Mouse (Mus musculus) lung, adult 2 months (tissue): ENCODE measurements around the gene Akr1a1. TPM values are rescaled to one million over a fixed set of nuclear protein-coding genes. Genes with fewer than 3 reads are reported as not detected.
"Not testable (repeated sequence)": the region's sequence is repeated elsewhere in the genome, so short reads cannot be mapped to it uniquely, and the experiment has no call there.

Experiments
- DNase-seq: peaks from one replicate; pipeline ENCODE4 v3.0.0; 2022
- H3K4me1 ChIP-seq: fragments of 200-500 bp; 2 replicates; pipeline ENCODE4 v1.6.1; 2011; ENCODE audit warnings: low read length; ENCODE audit not compliant: control insufficient read depth, insufficient read depth
- H3K4me3 ChIP-seq: fragments of 200-500 bp; replicated peaks from 2 replicates; pipeline ENCODE3; 2011; ENCODE audit warnings: low read depth, mild to moderate bottlenecking, control low read depth, low read length; ENCODE audit errors: extremely low read depth
- CTCF ChIP-seq: fragments of 200-500 bp; IDR thresholded peaks from 2 replicates; pipeline ENCODE4 v1.5.1; 2011; ENCODE audit warnings: mild to moderate bottlenecking, low read length, control low read depth; ENCODE audit not compliant: insufficient read depth
- POLR2A ChIP-seq: fragments of 200-500 bp; IDR thresholded peaks from 2 replicates; pipeline ENCODE4 v1.6.1; 2011; ENCODE audit warnings: low read depth, mild to moderate bottlenecking, control low read depth, low read length, borderline replicate concordance; ENCODE audit errors: extremely low read depth
- WGBS: fragments of 180-500 bp; shearing (Covaris S2); methylation state at CpG from one replicate; pipeline ENCODE4 v1.1.7; 2018; 5-methylcytosine and 5-hydroxymethylcytosine counted together
- polyA plus RNA-seq: library from polyadenylated mRNA; depleted of rRNA; stranded (reverse); fragments of >200 nt; gene quantifications from 2 replicates; pipeline ENCODE4 v1.2.3, GENCODE M21; 2012

Gene Akr1a1
- polyA plus RNA-seq, 1 experiment: 669 TPM

- WGBS: 81% methylated on average over 4 of the region's 4 CpGs
- no peak for DNase-seq
- TF ChIP-seq POLR2A (no peak), CTCF (no peak)
- Histone ChIP-seq H3K4me3 (no peak overlapping the region), H3K4me1 (peaks cover 9% of the 10 kb centered on the region)
These were observed 32.5 kb upstream of the Akr1a1 start for GRCm38 (mm10) chr4:116683957-116684356.

DNA sequence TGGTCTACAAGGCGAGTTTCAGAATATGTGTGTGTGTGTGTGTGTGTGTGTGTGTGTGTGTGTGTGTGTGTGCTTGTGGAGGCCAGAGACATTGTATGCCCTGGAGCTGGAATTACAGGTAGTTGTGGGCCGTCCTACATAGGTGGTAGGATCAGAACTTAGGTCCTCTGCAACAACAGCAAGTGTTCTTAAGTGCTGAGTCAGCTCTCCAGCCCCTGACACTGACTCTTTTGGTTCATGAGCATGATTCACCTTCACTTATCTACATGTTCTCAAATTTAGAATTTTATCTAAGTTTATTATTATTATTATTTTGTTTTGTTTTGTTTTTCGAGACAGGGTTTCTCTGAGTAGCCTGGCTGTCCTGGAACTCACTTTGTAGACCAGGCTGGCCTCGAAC is 29.0 kb upstream of the Akr1a1 start:
- not testable (repeated sequence) for DNase-seq, H3K4me3 ChIP-seq, H3K4me1 ChIP-seq
- WGBS: 94% methylated on average over 4 of the region's 4 CpGs

DNA sequence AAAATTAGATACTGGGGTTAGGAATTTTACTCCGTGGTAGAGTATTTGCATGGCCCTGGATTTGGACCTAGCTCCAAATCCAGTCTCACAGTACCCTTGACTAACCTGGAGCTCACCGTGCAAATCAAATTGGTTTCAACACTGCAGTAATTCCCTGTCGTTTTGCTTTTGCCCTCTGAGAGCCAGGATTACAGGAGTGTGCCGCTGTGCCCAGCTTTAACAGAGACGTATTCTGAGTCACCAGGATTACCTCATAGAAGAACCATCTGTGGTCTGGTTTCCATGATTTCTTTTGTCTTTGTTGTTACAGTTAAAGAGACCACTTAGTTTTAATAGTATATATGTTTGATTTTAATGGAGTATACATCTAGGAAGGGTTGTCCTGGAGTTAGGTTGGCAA is 27.7 kb upstream of the Akr1a1 start:
- WGBS: 52% methylated on average over 5 of the region's 5 CpGs
- DNase-seq: no peak
- no peaks in the 10 kb centered on the region for H3K4me1 ChIP-seq
- no peak overlapping the region for H3K4me3 ChIP-seq
- TF ChIP-seq POLR2A (no peak), CTCF (no peak)

DNA sequence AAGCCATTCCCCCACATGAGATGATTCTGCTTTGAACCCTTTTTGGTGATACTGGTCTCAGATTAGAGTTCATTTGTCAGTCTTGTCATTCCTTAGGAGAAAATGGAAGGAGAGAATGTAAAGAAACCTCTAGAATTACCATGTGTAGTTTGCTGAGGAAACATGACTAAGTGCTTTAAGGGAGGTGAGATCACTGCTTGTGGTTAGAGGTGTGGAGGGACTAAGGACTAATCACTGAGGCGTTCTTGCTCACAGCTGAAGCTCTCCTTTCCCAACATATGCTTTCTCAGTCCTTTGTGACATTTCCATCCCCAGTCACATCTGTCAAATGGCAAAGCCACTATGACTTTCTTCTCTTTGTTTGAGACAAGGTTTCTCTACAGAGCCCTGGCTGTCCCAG is 26.3 kb upstream of the Akr1a1 start:
- Histone ChIP-seq H3K4me1 (no peaks in the 10 kb centered on the region), H3K4me3 (no peak overlapping the region)
- WGBS: 65% methylated on average over 1 of the region's 1 CpGs
- DNase-seq: no peak
- no peak for TF ChIP-seq POLR2A
- TF ChIP-seq CTCF: no peak

DNA sequence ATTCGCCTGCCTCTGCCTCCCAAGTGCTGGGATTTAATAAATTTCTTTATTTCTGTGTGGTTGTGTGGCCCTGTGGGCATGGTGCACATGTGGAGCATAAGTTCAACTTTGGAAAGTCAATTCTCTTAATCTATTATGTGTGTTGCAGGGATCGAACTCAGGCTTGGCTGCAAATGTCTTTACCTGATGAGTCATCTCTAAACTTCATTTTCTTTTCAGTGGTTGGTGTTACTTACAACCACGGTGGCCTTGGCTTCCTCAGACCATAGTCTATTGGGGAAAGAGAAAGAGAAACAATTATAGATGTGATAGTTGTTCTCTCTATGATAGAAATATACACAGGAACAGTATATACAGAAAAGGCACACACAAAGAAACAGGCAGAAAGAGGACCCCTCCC is 24.5 kb upstream of the Akr1a1 start:
- H3K4me3 ChIP-seq: no peak overlapping the region
- TF ChIP-seq POLR2A: no peak
- no peak for TF ChIP-seq CTCF
- WGBS: 76% methylated on average over 3 of the region's 3 CpGs
- no peak for DNase-seq
- no peaks in the 10 kb centered on the region for H3K4me1 ChIP-seq

DNA sequence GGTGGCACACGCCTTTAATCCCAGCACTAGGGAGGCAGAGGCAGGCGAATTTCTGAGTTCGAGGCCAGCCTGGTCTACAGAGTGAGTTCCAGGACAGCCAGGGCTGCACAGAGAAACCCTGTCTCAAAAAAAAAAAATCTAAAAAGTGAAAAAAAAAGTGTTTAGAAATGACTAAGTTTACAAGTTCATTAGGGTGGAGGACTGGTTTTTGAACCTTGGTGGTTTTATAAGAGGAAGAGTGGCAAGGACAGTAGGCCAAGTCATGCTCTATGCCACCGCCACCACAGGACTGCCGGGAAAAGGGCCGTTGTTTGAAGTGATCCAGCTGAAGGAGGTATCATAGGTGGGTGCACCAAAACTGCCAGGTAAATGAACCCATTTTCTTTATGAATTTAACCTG is 23.3 kb upstream of the Akr1a1 start:
- not testable (repeated sequence) for H3K4me3 ChIP-seq, H3K4me1 ChIP-seq, DNase-seq
- 84% methylated on average over 6 of the region's 6 CpGs for WGBS

DNA sequence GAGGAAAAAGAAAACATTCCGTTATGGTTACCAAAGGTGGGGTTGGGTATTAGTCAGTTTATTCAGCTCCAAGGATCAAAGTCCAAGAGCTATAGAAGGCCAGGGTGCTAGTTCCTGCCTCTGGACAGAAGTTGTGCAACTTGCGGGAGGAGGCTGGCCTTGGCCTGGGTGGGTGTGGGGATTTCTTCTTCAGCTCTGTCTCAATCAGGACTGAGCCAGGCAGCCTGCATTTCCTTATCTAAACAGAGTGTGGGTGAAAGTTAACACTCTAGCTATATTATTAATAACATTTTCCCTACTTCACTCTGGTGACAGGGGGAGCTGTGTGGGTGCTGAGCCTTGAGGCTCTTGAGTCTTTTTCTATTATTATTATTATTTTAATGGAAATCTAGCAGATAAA is 21.3 kb upstream of the Akr1a1 start:
- no peak overlapping the region for H3K4me3 ChIP-seq
- DNase-seq: peak; percentile 49
- TF ChIP-seq POLR2A (no peak), CTCF (no peak)
- no peaks in the 10 kb centered on the region for H3K4me1 ChIP-seq
- WGBS: 29% methylated on average over 2 of the region's 2 CpGs

- no peak overlapping the region for H3K4me3 ChIP-seq
- no peak for TF ChIP-seq POLR2A
- no peak for TF ChIP-seq CTCF
- no peak for DNase-seq
- WGBS: 60% methylated on average over 2 of the region's 2 CpGs
- no peaks in the 10 kb centered on the region for H3K4me1 ChIP-seq
These were observed 17.8 kb upstream of the Akr1a1 start for GRCm38 (mm10) chr4:116669291-116669690.

- DNase-seq: no peak
- 22% methylated on average over 3 of the region's 3 CpGs for WGBS
These were observed 16.7 kb upstream of the Akr1a1 start for GRCm38 (mm10) chr4:116668145-116668544.

GRCm38 (mm10) chr4:116666625-116667024 is 15.1 kb upstream of the Akr1a1 start:
- WGBS: 43% methylated on average over 4 of the region's 4 CpGs
- no peak for DNase-seq
- Histone ChIP-seq H3K4me3 (no peak overlapping the region), H3K4me1 (no peaks in the 10 kb centered on the region)
- no peak for TF ChIP-seq CTCF
- TF ChIP-seq POLR2A: no peak

More at GRCm38 (mm10) chr4:116668145-116668544, 16.7 kb upstream of the Akr1a1 start:
- Histone ChIP-seq H3K4me3 (no peak overlapping the region), H3K4me1 (no peaks in the 10 kb centered on the region)
- no peak for TF ChIP-seq CTCF
- TF ChIP-seq POLR2A: no peak

DNA sequence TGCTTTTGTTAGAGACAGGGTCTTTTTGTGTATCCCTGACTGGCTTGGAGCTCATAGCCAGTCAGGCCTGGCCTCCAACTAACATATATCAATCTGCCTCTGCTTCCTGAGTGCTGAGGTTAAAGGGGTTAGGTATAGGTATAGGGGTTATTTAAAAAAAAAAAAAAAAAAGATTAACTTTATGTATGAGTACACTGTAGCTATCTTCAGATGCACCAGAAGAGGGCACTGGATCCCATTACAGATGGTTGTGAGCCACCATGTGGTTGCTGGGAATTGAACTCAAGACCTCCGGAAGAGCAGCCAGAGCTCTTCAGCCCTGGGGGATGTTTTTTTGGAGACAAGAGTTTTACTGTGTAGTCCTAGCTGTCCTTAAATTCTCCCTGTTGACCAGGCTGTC is 10.5 kb upstream of the Akr1a1 start:
- DNase-seq: no peak
- WGBS: 96% methylated on average over 1 of the region's 1 CpGs
- Histone ChIP-seq H3K4me1 (0 out of 2 replicates have a peak, but pooled peaks cover 2% of the 10 kb centered on the region), H3K4me3 (no peak overlapping the region)
- no peak for TF ChIP-seq CTCF
- TF ChIP-seq POLR2A: no peak
